35 mouse cellular contexts compared by ENCODE assay signal in genomic region chr14:54265093-54265492, GRCm38 (mm10). TPM values are rescaled to one million over a fixed set of nuclear protein-coding genes. Genes with fewer than 3 reads are reported as not detected.
DNase-seq lines count a peak whose midpoint lies in the region; ATAC-seq and TF ChIP-seq lines count a peak whose summit lies in the region.
"Had no signal": no experiment of that assay in that cellular context is flagged by ENCODE, and none has a peak within 500 bp of the region (broad histone marks: within the 10 kb centered on the region; RNA-seq: fewer than 3 reads in every experiment).

No protein-coding gene starts in this region.

- intact Hi-C loops in heart, postnatal 36 days (cut with DNase I): no loop called here

- H3K9ac ChIP-seq in heart, embryonic 11.5 days (ENCODE audit: low read depth, low read length): 0 out of 2 replicates have a peak overlapping the region, but pooled peaks have one; percentile 16
- H3K9ac ChIP-seq in heart, embryonic 14.5 days (ENCODE audit: low read length): peak overlapping the region; percentile 62
- H3K9ac ChIP-seq in heart, embryonic 16.5 days (ENCODE audit: low read length): peak overlapping the region; percentile 46
- H3K9ac ChIP-seq in heart, postnatal 0 days (replicated peaks; ENCODE audit: low read depth, low read length): no peak overlapping the region
- H3K9ac ChIP-seq: embryonic facial prominence, embryonic 12.5 days; embryonic facial prominence, embryonic 15.5 days; forebrain, postnatal 0 days; hindbrain, embryonic 14.5 days; kidney, embryonic 15.5 days had no signal

- H3K36me3 ChIP-seq in heart, embryonic 11.5 days (ENCODE audit: control insufficient read depth, insufficient read depth, low read length): peaks cover 6% of the 10 kb centered on the region
- H3K36me3 ChIP-seq in heart, embryonic 14.5 days (ENCODE audit: control insufficient read depth, insufficient read depth, low read length): peaks cover 79% of the 10 kb centered on the region
- H3K36me3 ChIP-seq in heart, embryonic 16.5 days (ENCODE audit: control insufficient read depth, insufficient read depth): peaks cover 41% of the 10 kb centered on the region
- H3K36me3 ChIP-seq in heart, postnatal 0 days (replicated peaks; ENCODE audit: control insufficient read depth, insufficient read depth, low read length): peaks cover 66% of the 10 kb centered on the region

- no peak for TF ChIP-seq EP300 in heart, postnatal 0 days (IDR thresholded peaks at IDR 0.05; ENCODE audit: low read depth)

- TF ChIP-seq CTCF in heart, postnatal 0 days (IDR thresholded peaks at IDR 0.05; ENCODE audit: low read depth): no peak

- H3K4me1 ChIP-seq in heart, embryonic 11.5 days (ENCODE audit: control insufficient read depth, insufficient read depth, low read length): peaks cover 15% of the 10 kb centered on the region
- peaks cover 12 to 16% of the 10 kb centered on the region in 2 experiments for H3K4me1 ChIP-seq in heart, embryonic 14.5 days (ENCODE audit: control insufficient read depth in 2 of 2, insufficient read depth in 2 of 2, low read length in 2 of 2)
- peaks cover 14% of the 10 kb centered on the region for H3K4me1 ChIP-seq in heart, embryonic 16.5 days (ENCODE audit: control insufficient read depth, insufficient read depth, low read length)
- H3K4me1 ChIP-seq in heart, postnatal 0 days (ENCODE audit: control insufficient read depth, insufficient read depth): peaks cover 11% of the 10 kb centered on the region

- H3K4me2 ChIP-seq in heart, embryonic 11.5 days: peak overlapping the region; percentile 39
- H3K4me2 ChIP-seq in heart, embryonic 14.5 days (ENCODE audit: low read length): peak overlapping the region; percentile 51
- H3K4me2 ChIP-seq in heart, embryonic 16.5 days (ENCODE audit: low read depth, low read length): peak overlapping the region; percentile 53
- H3K4me2 ChIP-seq in heart, postnatal 0 days (ENCODE audit: low read depth, low read length): peak overlapping the region; percentile 43
- H3K4me2 ChIP-seq: embryonic facial prominence, embryonic 12.5 days; embryonic facial prominence, embryonic 15.5 days; hindbrain, embryonic 14.5 days; kidney, embryonic 15.5 days had no signal

- H3K4me3 ChIP-seq in heart, embryonic 11.5 days (ENCODE audit: low read depth, low read length): no peak overlapping the region
- H3K4me3 ChIP-seq in heart, embryonic 14.5 days (ENCODE audit: control insufficient read depth in 1 of 2, insufficient read depth in 1 of 2, low read depth in 1 of 2, low read length in 2 of 2): peak overlapping the region; percentile 6 to 15; a peak in 1 of 4 replicates
- H3K4me3 ChIP-seq in heart, embryonic 16.5 days (ENCODE audit: low read length): peak overlapping the region; percentile 28
- H3K4me3 ChIP-seq in heart, postnatal 0 days (ENCODE audit: low read depth, low read length): 0 out of 2 replicates have a peak overlapping the region, but pooled peaks have one; percentile 16
- H3K4me3 ChIP-seq: embryonic facial prominence, embryonic 12.5 days; embryonic facial prominence, embryonic 15.5 days; gastrocnemius, adult 2 months; kidney, embryonic 15.5 days had no signal

- H3K9me3 ChIP-seq in heart, embryonic 11.5 days (replicated peaks; ENCODE audit: control insufficient read depth, low read length): no peaks in the 10 kb centered on the region
- no peaks in the 10 kb centered on the region for H3K9me3 ChIP-seq in heart, embryonic 14.5 days (ENCODE audit: control insufficient read depth, low read length)
- no peaks in the 10 kb centered on the region for H3K9me3 ChIP-seq in heart, embryonic 16.5 days (replicated peaks; ENCODE audit: control insufficient read depth, low read length)
- no peaks in the 10 kb centered on the region for H3K9me3 ChIP-seq in heart, postnatal 0 days (replicated peaks; ENCODE audit: control insufficient read depth, low read length)
- H3K9me3 ChIP-seq: embryonic facial prominence, embryonic 12.5 days; embryonic facial prominence, embryonic 15.5 days; kidney, embryonic 15.5 days had no signal

- 42% methylated on average over 10 of the region's 10 CpGs for whole genome bisulfite sequencing in heart, embryonic 11.5 days (ENCODE audit: insufficient replicate concordance)
- 37% methylated on average over 10 of the region's 10 CpGs for WGBS in heart, embryonic 14.5 days
- 48% methylated on average over 10 of the region's 10 CpGs for WGBS in heart, embryonic 16.5 days
- WGBS in heart, postnatal 0 days: 37% methylated on average over 10 of the region's 10 CpGs

- no peaks in the 10 kb centered on the region for H3K27me3 ChIP-seq in heart, embryonic 11.5 days (ENCODE audit: control insufficient read depth, insufficient read depth, low read length)
- no peaks in the 10 kb centered on the region for H3K27me3 ChIP-seq in heart, embryonic 14.5 days (ENCODE audit: control insufficient read depth, insufficient read depth, low read length)
- H3K27me3 ChIP-seq in heart, embryonic 16.5 days (ENCODE audit: control insufficient read depth, insufficient read depth, low read length): no peaks in the 10 kb centered on the region
- no peaks in the 10 kb centered on the region for H3K27me3 ChIP-seq in heart, postnatal 0 days (ENCODE audit: control insufficient read depth, insufficient read depth, low read length)
- H3K27me3 ChIP-seq: embryonic facial prominence, embryonic 12.5 days; embryonic facial prominence, embryonic 15.5 days; kidney, embryonic 15.5 days had no signal

- ATAC-seq in heart, embryonic 11.5 days (replicated peaks; ENCODE audit: insufficient number of reproducible peaks, low FRiP score, low TSS enrichment): no peak
- peak; percentile 78; the same call in 1 of the 2 replicates for ATAC-seq in heart, embryonic 14.5 days (ENCODE audit: insufficient number of reproducible peaks, insufficient read depth, low FRiP score, low read depth)
- peak; percentile 81; the same call in 1 of the 2 replicates for ATAC-seq in heart, embryonic 16.5 days (replicated peaks; ENCODE audit: extremely low read depth, insufficient read depth, low FRiP score)
- ATAC-seq in heart, postnatal 0 days (ENCODE audit: insufficient read depth, low read depth): peak; percentile 74; the same call in 1 of the 2 replicates
- ATAC-seq: CD4-positive, CD25-positive, alpha-beta regulatory T cell, adult 4 months; forebrain, embryonic 14.5 days; forebrain, postnatal 0 days; hindbrain, postnatal 0 days; inflammation-experienced regulatory T-cells, adult 6 months had no signal

- no peak for DNase-seq in heart, postnatal 36 days
- DNase-seq in heart, adult 9 months (ENCODE audit: low spot score in 2 of 2): no peak
- peak; percentile 43 for DNase-seq in heart, postnatal 0 days (ENCODE audit: low spot score)
- DNase-seq in layer of hippocampus, adult 18-20 months (ENCODE audit: low spot score in 2 of 2): no peak
- DNase-seq: adrenal gland, adult 2 months; adrenal gland, postnatal 14 days; cerebellum, adult 11 months; cerebellum, adult 2 months; cerebellum, adult 9-11 months; cerebellum, postnatal 25 days; forebrain, postnatal 0 days; gastrocnemius, adult 2 months; gastrocnemius, postnatal 14 days; kidney, adult 11 months; kidney, adult 8-10 months had no signal

- H3K27ac ChIP-seq in heart, embryonic 11.5 days (ENCODE audit: low read depth, low read length): peak overlapping the region; percentile 74
- peak overlapping the region; percentile 72 to 80 for H3K27ac ChIP-seq in heart, embryonic 14.5 days (replicated peaks in 1 of 2; ENCODE audit: control insufficient read depth in 1 of 2, insufficient read depth in 1 of 2, low read depth in 2 of 2, low read length in 2 of 2)
- peak overlapping the region; percentile 82 for H3K27ac ChIP-seq in heart, embryonic 16.5 days (ENCODE audit: low read length)
- H3K27ac ChIP-seq in heart, postnatal 0 days (ENCODE audit: low read depth): peak overlapping the region; percentile 78
- H3K27ac ChIP-seq: embryonic facial prominence, embryonic 12.5 days; embryonic facial prominence, embryonic 15.5 days; gastrocnemius, adult 2 months; hindbrain, embryonic 14.5 days; hindbrain, postnatal 0 days; kidney, embryonic 15.5 days had no signal

RNA-seq across cellular contexts. Expression of gene Abhd4, which starts 11.1 kb away (rescaled TPM):
- polyA plus RNA-seq in heart, embryonic 11.5 days (2014; fragmentation: Nextera tagmentation; extraction: Ambion mirVana): 97.3 and 99.3 TPM in 2 replicates
- total RNA-seq in heart, postnatal 36 days (2021): 10 to 100 TPM; 52.2 to 59.7 TPM
- polyA plus RNA-seq in heart, embryonic 14.5 days (2014; fragmentation: Nextera tagmentation; extraction: Ambion mirVana): 118 and 121 TPM in 2 replicates
- polyA plus RNA-seq in heart, embryonic 16.5 days (2015; fragmentation: Nextera tagmentation; extraction: Ambion mirVana): 115 and 119 TPM in 2 replicates
- 192 and 229 TPM in 2 replicates for total RNA-seq in heart, postnatal 0 days (2014; rRNA removed; ENCODE audit: low replicate concordance)
- 99.9 and 103 TPM in 2 replicates for polyA plus RNA-seq in heart, postnatal 0 days (2015; fragmentation: Nextera tagmentation; extraction: Ambion mirVana)
- total RNA-seq in layer of hippocampus, adult 18-20 months (2021): 10 to 100 TPM; 54.8 to 60.0 TPM

RNA-seq across cellular contexts. Expression of gene Dad1, which starts 11.2 kb away (rescaled TPM):
- polyA plus RNA-seq in heart, embryonic 11.5 days (2014; fragmentation: Nextera tagmentation; extraction: Ambion mirVana): 369 and 395 TPM in 2 replicates
- total RNA-seq in heart, postnatal 36 days (2021): 100 to 1,000 TPM in 1 of 2 experiments, 10 to 100 TPM in 1; 96.6 to 101 TPM
- 400 and 442 TPM in 2 replicates for polyA plus RNA-seq in heart, embryonic 14.5 days (2014; fragmentation: Nextera tagmentation; extraction: Ambion mirVana)
- 349 and 394 TPM in 2 replicates for polyA plus RNA-seq in heart, embryonic 16.5 days (2015; fragmentation: Nextera tagmentation; extraction: Ambion mirVana)
- 267 and 313 TPM in 2 replicates for total RNA-seq in heart, postnatal 0 days (2014; rRNA removed; ENCODE audit: low replicate concordance)
- 389 and 395 TPM in 2 replicates for polyA plus RNA-seq in heart, postnatal 0 days (2015; fragmentation: Nextera tagmentation; extraction: Ambion mirVana)
- total RNA-seq in layer of hippocampus, adult 18-20 months (2021): 100 to 1,000 TPM; 123 to 132 TPM

RNA-seq across cellular contexts. Expression of gene Olfr49, which starts 19.6 kb away (rescaled TPM):
- polyA plus RNA-seq in heart, embryonic 11.5 days (2014; fragmentation: Nextera tagmentation; extraction: Ambion mirVana): not detected in 2 replicates
- not detected for total RNA-seq in heart, postnatal 36 days (2021)
- polyA plus RNA-seq in heart, embryonic 14.5 days (2014; fragmentation: Nextera tagmentation; extraction: Ambion mirVana): 0.12 TPM in 1 of 2 replicates, not detected in the other
- not detected in 2 replicates for polyA plus RNA-seq in heart, embryonic 16.5 days (2015; fragmentation: Nextera tagmentation; extraction: Ambion mirVana)
- total RNA-seq in heart, postnatal 0 days (2014; rRNA removed; ENCODE audit: low replicate concordance): not detected in 2 replicates
- polyA plus RNA-seq in heart, postnatal 0 days (2015; fragmentation: Nextera tagmentation; extraction: Ambion mirVana): not detected in 2 replicates
- not detected for total RNA-seq in layer of hippocampus, adult 18-20 months (2021)
- total RNA-seq: adrenal gland, adult 2 months; adrenal gland, postnatal 14 days; adrenal gland, postnatal 4 days; common myeloid progenitor, adult 5-6 weeks; forebrain, postnatal 0 days; gastrocnemius, adult 2 months; gastrocnemius, postnatal 14 days; gastrocnemius, postnatal 4 days; heart, postnatal 10 days; hindbrain, postnatal 0 days; MEL had no signal
- polyA plus RNA-seq: adrenal gland, adult 2 months; C2C12; cerebellum, adult 2 months; embryonic facial prominence, embryonic 12.5 days; forebrain, embryonic 11.5 days; forebrain, embryonic 14.5 days; forebrain, postnatal 0 days; frontal cortex, adult 2 months; hindbrain, embryonic 11.5 days; hindbrain, embryonic 14.5 days; hindbrain, postnatal 0 days had no signal
